Mouse (Mus musculus) CD4-positive, CD25-positive, alpha-beta regulatory T cell, adult 4 months (primary cell): ENCODE measurements around the gene Gm2042. TPM values are rescaled to one million over a fixed set of nuclear protein-coding genes. Genes with fewer than 3 reads are reported as not detected.
"Not testable (repeated sequence)": the region's sequence is repeated elsewhere in the genome, so short reads cannot be mapped to it uniquely, and the experiment has no call there.

Experiments
- ATAC-seq: one replicate; pipeline ENCODE4 v1.8.0; 2017
- polyA plus RNA-seq, 2 experiments: library from polyadenylated mRNA; unstranded; fragments of 100-300 nt; shearing (Covaris generic); gene quantifications; one replicate each; pipeline ENCODE4 v1.2.1; 2017

The Gm2042 gene
- polyA plus RNA-seq, result not detected

- not testable (repeated sequence) for ATAC-seq
These were observed at the start of gene Gm2042 for GRCm38 (mm10) chr12:87953780-87954179. Gene Gm2042 (plus strand): TSS chr12:87954080.

- not testable (repeated sequence) for ATAC-seq
These were observed 34.2 kb upstream of the Gm2042 start, which contains the start of gene Gm2035 for GRCm38 (mm10) chr12:87919721-87920120. Gene Gm2035 (minus strand): TSS chr12:87919857.

- not testable (repeated sequence) for ATAC-seq
These were observed 30.1 kb downstream of the Gm2042 start for GRCm38 (mm10) chr12:87984000-87984399.

GRCm38 (mm10) chr12:88004118-88004517, 50.2 kb downstream of the Gm2042 start:
- not testable (repeated sequence) for ATAC-seq

Other genes starting within 250 kb of the Gm2042 start
- gene Gm21319, start 178.3 kb upstream of the Gm2042 start, polyA plus RNA-seq, result under 1 TPM in 1 of 2 experiments, not detected in 1; 0.34 TPM
- not detected for gene Gm21936, start 158.6 kb upstream of the Gm2042 start, polyA plus RNA-seq
- gene BB287469, start 137.5 kb upstream of the Gm2042 start, polyA plus RNA-seq, result not detected
- not detected for gene Gm2001, start 111.7 kb upstream of the Gm2042 start, polyA plus RNA-seq
- gene Gm2016, start 80.0 kb upstream of the Gm2042 start, polyA plus RNA-seq, result not detected
- not detected for gene Gm2022, start 58.7 kb upstream of the Gm2042 start, polyA plus RNA-seq
- not detected for gene Gm2035, start 34.2 kb upstream of the Gm2042 start, polyA plus RNA-seq
- not detected for gene Gm2075, start 57.8 kb downstream of the Gm2042 start, polyA plus RNA-seq
- gene Gm6803, start 64.7 kb downstream of the Gm2042 start, polyA plus RNA-seq, result not detected
- not detected for gene Gm2056, start 72.9 kb downstream of the Gm2042 start, polyA plus RNA-seq
- gene Gm16368, start 129.6 kb downstream of the Gm2042 start, polyA plus RNA-seq, result not detected
- gene Gm10436, start 228.0 kb downstream of the Gm2042 start, polyA plus RNA-seq, result not detected